Mouse (Mus musculus) CH12F3 (cell line): ENCODE results near the gene Nim1k.
"Not testable (repeated sequence)": the region's sequence is repeated elsewhere in the genome, so short reads cannot be mapped to it uniquely, and the experiment has no call there.

ENCODE experiments used
- in situ Hi-C: fragments of 300-500 bp; cut with MboI; formaldehyde crosslinking; loops from 2 replicates; pipeline ENCODE4 v1.14.3; 2020; ENCODE audit warnings: low sequenced_read_pairs

The Nim1k gene

DNA sequence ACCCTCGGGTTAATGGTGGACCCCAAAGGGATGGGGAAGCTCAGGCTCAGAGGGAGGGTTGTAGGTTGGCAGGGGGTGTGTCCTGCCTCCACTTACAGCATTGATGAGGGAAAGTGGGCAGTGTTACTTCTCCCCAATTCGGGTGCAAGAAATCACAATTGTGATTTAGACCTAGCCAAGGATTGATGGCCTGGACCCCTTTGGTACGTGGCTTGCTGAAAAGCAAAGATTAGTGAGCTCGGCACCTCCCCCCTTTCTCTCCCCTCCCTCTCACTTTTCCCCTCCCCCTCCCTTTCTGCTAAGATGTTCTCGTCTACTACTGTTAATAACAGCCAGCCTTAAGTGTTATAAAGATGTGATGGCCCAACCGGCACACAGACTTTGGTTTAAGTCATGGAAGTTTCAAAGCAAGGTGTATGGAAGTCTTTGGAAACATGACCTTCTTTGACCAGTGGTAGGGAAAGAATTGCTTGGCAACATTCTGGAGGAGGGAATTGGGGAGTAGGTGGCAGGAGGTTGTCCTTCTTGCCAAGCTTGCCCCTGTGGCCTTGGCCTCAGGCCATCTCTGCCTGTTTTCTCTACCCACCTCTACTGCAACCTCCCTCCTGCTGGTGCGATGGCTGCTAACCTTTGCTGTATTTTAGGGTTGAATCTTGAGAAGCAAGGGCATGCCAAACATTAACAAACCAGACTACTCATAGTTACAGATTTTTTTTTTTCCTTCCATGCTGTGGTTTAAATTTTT lies 64.6 kb downstream of the Nim1k start:
- in situ Hi-C loops, result no loop called here

DNA sequence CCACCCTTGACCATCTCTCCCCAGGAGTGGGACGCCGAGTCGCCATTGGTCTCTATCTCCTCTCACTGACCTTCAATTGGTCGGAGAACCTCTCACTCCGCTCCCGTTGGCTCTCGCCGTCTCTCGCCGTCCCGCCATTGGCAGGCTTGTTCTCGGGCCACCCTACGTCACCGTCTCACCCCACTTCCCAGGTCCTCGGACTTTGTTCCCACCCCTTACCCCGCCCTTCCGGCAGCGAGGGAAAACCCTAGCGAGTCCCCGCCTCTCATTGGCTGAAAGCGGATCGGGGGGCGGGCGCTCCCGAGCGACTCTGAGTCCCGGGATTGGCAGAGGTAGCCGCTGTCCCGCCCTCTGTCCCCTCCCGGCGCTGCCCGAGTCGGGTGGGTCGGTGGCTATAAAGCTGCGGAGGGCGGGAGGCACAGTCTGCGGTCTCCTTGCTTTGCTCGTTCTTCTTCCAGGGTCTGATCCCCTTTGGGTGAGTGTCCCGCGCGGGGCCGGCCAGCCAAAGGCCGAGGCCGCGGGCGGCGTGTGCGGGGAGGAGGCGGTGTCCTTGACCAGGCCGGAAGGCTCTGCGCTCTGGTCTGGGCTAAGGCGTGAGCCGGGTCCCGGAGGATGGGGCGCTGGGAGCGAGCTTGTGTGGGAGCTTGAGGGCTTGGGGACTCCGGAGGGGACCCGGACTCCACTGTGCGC lies 65.5 kb downstream of the Nim1k start, which contains the start of gene Hmgcs1:
TSS of gene Hmgcs1 (plus strand) at position 341 of the 690 bp plus-strand sequence.
- in situ Hi-C loops, result no loop called here

DNA sequence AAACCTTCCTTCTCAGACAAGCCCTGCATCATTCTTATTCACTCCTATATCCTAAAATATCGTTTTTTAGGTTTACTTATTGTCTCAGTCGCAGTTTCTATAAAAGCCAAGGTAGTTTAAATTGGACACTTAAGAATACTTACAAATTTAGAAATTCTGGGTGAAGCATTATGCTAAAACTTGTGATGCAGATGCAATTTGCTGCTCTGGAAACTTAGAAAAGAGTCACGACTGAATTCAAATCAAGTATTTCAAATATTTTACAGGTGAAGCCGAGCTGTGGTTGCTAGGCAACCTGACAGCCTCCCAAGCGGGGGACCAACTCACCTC lies 66.0 kb downstream of the Nim1k start:
- in situ Hi-C loops, result no loop called here

DNA sequence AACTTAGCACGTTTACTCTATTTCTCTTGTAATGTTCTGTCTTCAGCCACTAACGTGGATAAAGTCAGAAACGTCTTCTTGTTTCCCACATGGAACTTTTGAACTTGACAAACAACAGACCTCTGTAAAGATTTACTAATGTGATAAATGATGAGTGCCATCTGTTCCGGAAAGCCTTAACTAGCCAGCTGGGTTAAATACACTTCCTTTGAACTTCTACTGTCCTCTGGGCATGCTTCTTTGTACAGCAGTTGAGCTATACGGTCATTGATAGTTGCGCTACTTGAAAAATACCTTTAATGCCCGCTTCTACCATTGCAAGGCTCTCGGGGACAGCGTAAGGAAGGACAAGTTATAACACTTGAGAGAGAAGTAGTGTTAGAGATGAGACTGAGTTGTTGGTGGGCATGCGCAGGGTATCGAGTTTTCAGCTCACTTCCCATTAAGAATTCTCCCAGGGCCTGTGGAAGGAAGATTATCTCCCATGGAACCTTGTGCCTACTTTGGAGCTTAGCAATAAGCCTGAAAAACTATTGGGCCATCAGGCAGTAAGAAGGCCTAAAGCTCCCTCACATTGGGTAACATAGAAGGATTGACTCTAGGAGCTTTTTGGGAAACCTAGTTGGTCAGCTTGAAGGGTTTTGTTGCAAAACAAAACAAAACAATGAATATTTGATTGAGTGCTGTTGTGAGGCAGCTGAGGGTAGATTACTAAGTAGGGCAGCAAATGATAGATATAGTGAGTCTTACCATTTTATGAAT lies 71.1 kb downstream of the Nim1k start:
- in situ Hi-C loops, result no loop called here

DNA sequence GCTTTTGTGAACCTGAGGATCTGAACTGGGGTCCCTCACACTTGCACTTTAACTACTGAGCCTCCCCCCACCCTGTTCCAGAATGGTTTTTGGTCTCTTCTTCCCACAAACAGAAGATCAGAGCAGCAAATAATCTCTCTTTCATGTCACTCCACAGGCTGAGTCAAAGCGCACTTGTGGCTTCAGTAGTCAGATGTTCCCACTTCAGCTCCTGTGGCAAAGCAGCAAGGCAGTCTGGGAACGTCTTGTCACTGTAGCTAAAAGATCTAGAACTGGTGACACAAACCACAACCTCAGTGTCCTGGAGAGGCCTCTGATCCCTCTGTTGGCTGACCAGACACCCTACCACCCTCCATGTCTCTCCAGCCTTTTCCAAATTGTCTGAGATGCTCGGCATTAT lies 74.5 kb downstream of the Nim1k start:
- in situ Hi-C loops, result no loop called here

DNA sequence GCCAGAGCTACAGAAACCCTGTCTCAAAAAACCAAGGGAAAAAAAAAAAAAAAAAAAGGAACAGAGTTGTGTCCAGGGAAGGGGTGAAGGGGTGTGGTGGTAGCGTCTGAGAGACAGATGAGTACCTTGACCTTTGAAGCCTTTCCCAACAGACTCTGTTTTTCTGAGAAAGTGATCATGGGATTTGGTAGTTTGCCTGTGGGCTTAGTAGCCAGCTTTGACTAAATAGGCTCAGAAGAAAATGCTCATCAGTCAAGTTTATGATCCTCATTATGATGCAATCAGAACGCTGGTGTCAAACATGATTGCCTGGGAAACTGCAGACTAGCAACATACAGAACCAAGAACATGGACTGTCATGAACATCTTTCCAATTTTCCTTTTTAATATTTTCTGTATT lies 76.0 kb downstream of the Nim1k start:
- in situ Hi-C loops, result no loop called here

DNA sequence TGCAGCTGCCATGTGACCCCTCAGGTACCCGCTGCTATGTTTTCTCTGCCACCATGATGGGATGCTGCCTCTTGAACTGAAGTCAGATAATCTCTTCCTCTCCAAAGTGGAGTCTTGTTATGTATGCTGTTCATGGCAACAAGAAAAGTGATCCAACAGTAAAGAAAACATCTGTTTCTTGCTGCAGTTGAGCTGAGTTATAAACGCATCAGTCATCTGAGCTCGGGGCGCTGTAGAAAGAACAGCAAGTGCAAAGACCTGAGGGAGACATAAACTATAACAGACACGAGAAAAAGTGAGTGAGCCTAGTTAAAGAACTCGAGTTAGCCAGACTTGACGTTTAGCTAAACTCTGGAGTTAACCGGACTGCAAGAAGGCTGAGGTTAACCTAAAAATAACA lies 76.9 kb downstream of the Nim1k start:
- in situ Hi-C loops, result no loop called here

DNA sequence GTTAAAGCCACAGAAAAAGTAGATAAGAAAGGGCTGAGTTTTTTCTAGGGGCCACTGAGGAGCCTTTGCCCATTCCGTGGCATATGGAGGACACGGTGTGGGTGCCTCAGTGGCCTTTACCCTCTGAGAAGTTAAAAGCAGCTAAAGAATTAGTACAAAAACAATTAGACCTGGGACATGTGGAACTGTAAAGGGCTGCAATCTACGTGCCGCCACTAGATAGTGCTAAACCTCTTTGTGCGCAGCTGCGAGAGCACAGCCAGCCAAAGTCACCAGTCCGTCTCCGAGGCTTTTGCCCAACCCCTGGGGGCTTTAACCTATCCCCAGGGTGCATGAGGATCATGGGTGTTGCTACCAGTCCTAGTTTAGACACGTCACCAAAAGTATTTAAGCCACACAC lies 94.3 kb downstream of the Nim1k start:
- in situ Hi-C loops, result not testable (repeated sequence)
